Mouse (Mus musculus) testis, postnatal 14 days (tissue): Measurements from ENCODE around the gene Nfic.

Experiments
- DNase-seq: peaks from one replicate; pipeline ENCODE4 v3.0.0; 2021; ENCODE audit warnings: low spot score

Nfic gene

GRCm38 (mm10) chr10:81356991-81357844 lies 98.2 kb downstream of the Nfic start, which contains the start of gene Mfsd12:
Mfsd12 (plus strand) TSS chr10:81357491.
- peak; percentile 91 for DNase-seq

DNA sequence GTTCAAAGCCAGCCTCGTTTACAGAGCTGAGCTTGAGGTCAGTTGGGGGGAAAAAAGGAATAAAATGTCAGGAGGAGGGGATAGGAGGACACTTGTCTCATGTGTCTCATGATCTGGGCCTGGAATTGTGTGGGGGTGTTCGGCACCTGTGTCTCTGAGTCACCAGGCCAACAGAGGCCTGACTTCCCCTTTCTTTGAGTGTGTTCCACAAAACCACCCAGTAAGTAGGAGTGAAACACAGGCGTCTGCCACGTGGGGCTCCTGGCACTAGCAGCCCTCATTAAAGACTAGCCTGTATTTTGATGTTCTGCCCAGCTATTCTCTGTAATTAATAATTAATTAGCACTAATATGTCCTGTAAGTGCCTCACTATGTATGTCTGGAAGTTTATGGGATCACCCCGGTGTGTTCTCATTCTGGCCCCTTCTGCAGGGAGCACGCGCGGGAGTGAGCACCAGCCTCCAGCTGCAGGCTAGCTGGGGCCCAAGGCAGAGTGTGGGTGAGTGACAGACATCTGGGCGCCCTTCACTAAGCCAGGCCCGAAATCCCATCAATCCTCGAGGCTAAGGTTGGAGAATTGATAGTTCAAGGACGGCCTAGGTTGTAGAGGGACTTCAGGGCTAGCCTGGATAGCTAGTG lies 99.0 kb downstream of the Nfic start:
- DNase-seq = no peak

- no peak for DNase-seq
Observed at GRCm38 (mm10) chr10:81355533-81355932, 99.9 kb downstream of the Nfic start.

DNA sequence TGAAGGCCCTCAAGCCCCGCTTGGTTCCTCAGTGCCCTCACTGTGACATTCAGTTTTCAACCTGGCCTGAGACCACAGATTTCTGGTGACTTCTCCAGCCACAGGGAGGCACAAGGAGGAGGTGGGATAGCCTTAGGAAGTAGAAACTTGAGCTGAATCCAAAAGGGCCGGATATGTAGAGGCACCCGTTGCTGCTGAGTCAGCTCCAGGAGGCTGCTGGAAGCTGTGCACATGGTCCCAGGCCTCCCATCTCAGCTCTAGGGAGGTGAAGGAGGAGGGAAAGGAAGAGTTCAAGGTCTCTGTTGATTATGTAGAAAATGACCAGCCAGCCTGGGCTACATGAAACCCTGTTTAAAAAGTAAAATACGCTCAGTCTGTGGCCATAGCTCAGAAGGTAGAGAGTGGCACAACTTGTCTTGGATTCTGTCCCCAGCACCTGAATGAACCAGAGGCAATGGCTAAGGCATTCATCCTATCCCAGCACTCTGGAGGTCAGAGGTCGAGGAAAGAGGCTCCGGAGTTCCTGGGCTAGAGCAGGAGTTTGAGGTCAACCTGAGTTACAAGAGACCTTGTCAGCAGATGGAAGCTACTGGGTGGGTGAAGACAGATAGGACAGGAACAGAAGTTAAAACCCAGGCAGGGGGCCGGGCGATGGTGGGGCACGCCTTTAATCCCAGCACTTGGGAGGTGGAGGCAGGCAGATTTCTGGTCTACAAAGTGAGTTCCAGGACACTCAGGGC lies 100.5 kb downstream of the Nfic start:
- DNase-seq = no peak

DNA sequence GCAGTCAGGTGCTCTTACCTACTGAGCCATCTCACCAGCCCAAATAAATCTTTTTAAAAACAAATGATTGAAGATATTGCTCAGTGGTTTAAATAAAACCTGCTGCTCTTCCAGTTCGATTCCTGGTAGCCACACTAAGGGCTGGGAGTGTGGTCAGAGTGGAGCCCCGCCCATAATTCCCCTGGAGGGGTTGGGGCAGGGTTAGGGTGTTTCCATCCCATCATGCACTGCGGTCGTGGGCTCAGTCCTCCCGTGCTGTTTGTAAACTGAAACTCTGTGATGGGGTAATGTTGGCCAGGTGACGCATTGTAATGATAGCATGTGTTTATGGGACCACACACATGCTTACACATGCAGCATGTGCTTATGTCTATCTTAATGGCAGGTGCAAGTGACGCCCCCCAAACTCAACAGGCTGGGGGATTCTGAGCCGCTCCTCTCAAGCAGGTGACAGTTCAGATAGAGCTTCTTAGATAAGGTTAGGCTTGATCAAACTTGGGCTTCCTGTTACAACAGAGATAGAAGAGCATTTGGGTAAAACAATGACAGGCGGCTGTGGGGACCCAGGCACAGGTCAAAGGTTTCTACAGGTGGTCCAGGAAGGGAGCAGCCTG lies 103.7 kb downstream of the Nfic start:
- DNase-seq = no peak

GRCm38 (mm10) chr10:81350351-81351063 lies 104.9 kb downstream of the Nfic start, which contains the start of gene Hmg20b:
Hmg20b (minus strand) TSS chr10:81350480.
- peak; percentile 100 for DNase-seq

GRCm38 (mm10) chr10:81349961-81350350 lies 105.5 kb downstream of the Nfic start:
- DNase-seq = no peak

DNA sequence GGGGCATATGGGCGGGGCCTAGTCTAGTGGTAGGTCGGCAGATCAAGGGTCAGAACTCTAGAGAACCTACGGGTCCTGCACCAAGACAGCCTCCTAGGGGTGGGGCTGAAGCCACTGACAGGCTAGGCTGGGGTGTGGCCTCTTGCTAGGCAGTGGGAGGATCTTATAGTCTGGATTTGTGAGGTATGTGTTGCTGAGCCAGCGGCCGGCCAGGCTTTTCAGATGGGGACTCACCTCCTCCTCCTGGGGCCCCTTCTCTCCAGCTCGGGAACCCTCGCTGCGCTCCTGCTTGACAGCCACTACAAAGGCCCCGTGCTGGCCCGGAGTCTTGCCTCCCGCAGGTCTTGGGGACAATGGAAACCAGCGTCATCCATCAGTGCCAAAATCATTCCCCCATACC lies 106.3 kb downstream of the Nfic start:
- DNase-seq = peak; percentile 57

- peak; percentile 85 for DNase-seq
Observed at GRCm38 (mm10) chr10:81346453-81347067, 108.9 kb downstream of the Nfic start.
